Mouse (Mus musculus) thymus, postnatal 10 days (tissue): ENCODE results near the gene Ros1.

Experiments
- DNase-seq, 2 experiments: peaks; one replicate each; pipeline ENCODE4 v3.0.0; 2021; ENCODE audit warnings: low spot score in 2 of 2

The Ros1 gene

DNA sequence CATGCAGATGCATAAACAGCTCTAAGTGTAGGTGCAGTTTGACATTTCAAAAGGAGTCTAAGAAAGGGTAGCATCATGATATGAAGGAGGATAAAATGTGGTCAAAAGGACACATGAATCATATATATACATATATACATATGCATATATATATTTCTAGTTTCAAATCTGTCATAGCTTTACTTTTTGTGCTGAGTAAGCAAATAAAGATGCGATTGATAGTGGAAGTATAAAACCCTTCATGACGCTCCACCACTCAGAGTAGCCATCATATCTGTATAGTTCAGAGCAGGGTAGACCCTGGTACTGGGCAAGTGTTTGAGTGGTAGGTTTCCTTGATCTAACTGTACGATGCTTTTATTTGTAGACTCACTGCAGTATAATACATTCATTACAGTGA is 35.3 kb downstream of the Ros1 start:
- no peak for DNase-seq

DNA sequence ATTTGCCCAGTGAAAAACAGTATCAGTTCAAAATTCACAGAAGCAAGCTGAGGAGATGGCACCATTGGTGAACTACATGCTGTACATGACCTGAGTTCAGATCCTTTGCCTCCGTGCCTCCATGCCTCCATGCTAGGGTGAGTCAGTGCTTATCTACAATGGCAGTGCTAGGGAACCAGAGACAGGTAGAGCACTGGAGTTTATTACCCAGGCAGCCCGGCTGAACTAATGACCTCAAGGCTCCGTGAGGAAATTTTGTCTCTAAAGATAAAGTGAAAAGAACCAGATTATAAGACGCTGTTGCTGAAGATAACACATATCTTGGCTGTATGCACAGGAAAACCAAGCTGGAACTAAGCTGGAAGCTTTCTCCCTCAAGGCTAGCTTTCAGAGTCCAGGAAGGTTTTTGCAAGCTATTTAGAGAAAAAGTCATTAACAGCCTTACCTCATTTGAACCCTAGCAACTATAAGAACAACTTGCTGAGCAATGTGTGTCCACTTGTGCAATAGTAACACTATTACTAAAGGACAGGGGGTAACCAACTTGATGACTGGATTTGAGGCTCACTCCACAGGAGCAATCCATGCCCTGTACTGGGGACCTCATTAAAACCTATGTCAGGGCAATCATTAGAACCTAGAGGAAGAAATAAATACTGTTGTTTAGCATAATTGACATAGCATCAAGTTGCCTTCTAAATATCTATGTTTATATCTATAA is 61.5 kb downstream of the Ros1 start:
- no peak for DNase-seq

DNA sequence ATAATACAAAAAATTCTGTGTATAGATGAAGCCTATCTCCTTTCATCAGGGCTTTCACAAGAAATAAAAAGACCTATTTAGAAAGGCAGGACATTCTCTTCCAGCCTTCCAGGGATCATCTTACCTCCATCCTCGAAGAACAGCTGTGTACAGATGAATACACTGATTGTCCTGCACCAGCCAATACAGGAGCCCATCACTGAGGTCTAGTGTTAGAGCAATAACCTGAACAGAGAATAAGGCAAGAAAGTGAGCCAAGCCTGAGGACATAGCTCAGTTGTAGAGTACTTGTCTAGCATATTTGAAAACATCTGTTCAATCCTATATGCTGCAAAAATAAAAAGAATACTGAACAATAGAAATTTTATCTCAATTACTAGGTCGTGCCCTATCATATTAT is 64.3 kb downstream of the Ros1 start:
- DNase-seq, result no peak

DNA sequence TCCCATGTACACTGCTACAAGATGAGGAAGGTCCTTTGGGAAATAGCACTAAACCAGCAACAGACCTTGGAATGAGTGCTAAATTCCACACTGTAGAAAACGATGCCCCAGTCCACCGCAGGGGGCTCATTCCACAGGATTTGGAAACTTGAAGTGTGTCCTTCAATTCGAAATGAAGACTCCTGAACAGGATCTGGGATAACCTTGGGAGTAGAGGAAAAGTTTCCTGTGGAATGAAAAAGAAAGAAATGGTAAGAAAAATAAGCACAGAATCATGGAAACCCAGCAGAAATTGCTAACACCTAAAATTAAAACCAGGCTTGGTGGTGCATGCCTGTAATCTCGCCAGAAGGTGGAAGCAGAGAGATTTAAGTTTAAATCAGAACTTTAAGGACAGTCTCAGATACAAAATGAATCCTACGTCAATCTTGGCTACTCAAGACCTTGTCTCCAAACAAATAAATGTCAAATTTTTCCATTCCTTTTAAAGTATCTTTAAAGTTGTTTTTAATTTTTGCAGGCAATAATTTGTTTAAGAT is 66.1 kb downstream of the Ros1 start:
- DNase-seq, result no peak

DNA sequence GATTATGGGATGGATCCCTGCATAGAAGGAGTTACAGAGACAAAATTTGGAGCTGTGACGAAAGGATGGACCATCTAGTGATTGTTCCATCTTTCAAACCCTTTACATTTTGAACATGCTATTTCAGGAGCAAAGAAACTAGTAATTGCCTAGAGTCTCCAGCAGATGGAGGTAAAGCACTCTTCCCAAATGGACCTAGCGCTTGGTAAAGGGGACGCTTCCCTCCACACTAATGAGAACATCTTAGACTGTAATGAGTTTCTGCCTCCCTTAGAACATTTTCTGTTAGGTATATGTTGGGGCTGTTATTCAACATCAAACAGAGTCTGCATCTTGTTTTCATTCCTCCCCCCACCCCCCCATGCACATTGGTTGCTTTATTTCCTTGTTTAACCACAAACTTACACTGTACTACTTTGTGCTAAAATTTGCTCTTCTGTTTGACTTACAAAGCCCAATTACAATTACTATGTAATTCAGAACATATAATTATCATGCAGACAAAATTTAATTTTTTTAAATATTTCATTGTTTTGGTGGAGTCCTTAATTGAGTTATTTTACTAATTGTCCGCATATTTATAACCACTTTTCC is 88.8 kb downstream of the Ros1 start:
- no peak for DNase-seq

DNA sequence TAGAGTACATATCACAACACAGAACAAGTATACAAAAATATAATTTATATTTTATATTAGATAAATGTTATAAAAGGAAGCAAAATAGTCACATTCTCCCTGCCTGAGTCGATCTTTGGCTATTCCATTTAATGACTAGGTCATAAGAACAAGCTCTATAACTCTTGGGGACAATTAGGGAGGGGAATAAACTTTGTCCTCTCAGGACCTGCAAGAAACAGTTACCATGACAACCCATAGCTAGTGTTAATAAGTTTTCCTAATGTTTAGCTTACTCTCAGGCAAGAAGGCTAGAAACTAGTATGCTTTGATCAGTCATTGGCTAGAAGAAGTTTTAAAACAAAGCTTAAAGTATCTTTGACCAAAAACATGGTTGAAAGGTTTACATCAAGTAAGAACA is 93.8 kb downstream of the Ros1 start:
- no peak for DNase-seq

DNA sequence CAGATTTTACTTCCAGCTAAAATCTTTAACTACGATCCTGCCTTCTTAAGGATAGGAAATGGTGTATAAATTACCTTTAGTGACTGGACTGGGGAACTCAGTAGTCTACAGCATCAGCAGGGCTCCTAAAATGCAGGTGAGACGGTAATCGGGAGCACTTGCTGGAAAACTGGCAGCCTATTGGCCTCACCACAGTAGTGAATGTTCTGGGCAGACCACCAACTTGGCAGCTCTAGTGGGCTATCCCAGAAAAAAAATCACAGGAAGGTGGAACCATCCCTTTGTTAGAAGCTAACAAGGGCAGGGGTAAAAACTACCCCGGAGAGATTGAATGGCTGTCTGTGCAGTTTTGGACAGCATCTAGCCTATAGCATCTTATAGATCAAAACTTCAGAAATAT is 102.9 kb downstream of the Ros1 start:
- DNase-seq, result no peak

DNA sequence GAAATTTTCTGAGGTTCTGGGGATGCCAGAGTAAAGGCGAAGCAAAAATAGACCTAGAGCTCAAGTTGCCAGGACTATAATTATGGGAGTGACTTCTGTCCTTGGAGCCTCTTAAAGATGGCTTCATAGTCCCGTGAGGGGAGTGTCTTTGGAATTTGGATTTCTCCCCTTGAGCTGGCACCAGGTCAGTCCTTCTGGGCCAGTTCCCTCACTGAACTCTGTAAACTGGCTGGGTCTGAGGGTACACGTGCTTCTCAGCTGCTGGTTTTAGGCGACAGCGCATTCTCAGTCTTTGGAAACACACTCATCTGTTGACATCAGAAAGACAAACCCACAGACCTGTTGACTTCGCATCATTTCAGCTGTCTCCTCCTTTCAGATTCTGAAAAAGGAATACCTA is 108.4 kb downstream of the Ros1 start:
- no peak for DNase-seq

DNA sequence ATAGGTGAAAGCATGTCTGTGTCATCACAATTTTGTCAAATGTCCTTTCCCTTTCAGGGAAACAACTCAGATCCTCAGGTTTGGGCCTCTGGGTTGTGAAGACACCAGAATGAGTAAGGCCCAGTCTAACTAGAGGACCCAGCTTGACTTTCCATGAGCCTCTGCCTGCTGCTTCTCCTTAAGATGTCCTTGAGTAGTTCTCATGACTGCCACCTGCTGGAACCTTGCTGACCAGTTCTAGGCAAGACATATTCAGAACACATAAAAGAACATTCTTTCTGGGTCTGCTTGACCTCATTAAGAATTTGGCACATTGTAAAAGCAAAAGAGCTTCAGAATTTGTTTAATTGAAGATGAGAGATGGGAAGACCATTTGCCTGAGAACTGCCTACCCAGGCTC is 122.6 kb downstream of the Ros1 start:
- DNase-seq, result no peak

DNA sequence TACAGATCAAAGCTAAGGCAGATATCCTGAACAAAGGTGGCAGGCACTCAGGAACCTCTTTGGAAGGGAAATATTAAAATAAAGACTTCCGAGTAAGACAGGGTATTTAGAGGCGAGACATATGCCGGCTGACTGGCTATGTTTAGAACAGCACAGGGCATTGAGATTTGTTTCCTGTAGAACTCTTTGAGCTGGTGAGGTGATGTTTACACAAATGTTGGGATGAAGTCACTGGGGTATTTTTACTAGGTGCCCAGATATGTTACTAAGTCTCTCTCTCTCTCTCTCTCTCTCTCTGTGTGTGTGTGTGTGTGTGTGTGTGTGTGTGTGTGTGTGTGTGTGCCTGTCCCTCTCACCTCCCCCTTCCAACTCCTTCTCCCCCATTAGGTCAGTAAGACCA is 146.8 kb downstream of the Ros1 start:
- no peak for DNase-seq

DNA sequence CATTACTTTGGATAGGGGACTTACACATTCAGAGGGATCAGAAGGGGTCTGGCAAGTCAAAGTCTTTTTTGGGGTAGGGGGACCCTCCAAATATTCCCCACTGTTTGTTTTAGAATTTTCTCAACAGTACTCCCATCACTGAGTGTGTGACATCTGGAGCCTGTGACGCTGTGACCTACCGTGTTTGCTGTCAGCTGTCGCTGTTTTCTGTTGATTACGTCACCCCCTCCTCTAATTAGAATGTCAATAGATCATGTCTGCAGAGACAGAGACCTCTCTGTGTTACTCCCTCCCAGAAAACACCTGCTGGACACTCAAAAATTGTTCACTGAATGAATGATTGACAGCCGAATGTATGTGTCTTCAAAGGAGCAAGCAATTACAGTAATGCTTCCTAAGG is 152.0 kb downstream of the Ros1 start:
- no peak for DNase-seq

DNA sequence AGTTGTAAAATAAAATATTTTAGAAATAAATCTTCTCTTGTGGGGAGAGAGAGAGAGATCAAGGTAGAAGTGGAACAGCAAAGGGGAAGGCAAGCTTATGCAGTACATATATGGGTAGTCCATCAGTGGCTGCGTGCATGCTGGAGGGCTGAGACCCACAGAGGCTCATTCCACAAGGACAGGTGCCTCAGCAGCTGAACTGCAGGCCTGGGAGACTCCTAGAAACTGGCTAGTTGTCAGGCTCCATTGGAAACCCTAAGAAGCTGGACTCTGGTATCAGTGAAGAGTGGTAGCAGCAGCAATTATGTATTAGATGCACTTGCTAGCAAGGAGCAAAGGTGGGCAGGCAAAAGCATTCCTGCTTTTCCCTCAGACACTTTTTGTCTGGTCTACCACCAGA is 155.7 kb downstream of the Ros1 start:
- no peak for DNase-seq

DNA sequence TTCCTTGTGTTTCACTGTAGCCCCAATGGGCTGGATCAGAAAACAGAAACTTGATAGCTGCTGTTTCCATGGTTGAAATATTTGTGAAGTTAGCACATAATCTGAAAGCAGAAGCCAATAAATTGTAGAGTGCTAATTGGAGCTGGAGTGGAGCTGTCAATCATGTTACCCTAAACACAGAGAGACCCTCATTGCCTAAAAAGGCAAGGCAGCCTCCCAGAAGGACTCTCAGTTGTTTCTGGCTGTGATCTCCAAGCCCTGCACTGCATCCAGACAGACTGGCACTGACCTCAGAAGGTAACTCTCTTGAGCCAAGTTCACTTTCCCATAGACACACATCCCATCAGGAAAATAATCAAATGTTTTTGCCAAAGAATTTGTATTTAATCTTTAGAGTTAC is 161.3 kb downstream of the Ros1 start:
- no peak for DNase-seq

DNA sequence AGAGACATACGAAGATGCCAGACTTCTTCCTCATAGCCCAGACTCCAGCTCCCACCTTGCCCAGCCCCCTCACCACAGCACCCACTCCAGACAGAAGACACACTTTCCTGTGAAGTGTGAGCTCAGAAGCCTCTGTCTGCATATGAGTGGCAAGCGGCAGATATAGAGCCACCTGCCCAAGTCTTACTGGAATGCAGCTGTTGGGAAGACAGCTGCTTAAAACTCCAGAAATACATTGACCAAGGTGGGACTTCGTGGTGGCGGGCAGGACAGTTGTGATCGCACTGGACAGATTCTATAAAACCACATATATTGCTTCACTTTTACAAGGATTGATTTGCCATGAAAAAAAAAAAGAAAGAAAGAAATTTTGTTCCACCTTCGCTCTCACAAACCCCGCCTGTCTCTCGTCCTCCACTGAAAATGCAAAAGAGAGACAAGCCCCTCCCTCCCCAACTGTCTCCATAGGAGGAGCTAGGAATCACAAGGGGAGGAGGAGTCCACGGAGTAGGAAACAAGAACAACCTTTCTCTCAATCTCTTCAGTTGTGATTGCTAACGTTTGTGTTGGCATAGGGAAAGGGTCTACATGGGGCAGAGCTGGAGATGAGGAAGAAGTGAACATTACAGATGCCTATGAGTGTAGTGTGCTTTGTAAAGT is 165.5 kb downstream of the Ros1 start:
- DNase-seq, result no peak

DNA sequence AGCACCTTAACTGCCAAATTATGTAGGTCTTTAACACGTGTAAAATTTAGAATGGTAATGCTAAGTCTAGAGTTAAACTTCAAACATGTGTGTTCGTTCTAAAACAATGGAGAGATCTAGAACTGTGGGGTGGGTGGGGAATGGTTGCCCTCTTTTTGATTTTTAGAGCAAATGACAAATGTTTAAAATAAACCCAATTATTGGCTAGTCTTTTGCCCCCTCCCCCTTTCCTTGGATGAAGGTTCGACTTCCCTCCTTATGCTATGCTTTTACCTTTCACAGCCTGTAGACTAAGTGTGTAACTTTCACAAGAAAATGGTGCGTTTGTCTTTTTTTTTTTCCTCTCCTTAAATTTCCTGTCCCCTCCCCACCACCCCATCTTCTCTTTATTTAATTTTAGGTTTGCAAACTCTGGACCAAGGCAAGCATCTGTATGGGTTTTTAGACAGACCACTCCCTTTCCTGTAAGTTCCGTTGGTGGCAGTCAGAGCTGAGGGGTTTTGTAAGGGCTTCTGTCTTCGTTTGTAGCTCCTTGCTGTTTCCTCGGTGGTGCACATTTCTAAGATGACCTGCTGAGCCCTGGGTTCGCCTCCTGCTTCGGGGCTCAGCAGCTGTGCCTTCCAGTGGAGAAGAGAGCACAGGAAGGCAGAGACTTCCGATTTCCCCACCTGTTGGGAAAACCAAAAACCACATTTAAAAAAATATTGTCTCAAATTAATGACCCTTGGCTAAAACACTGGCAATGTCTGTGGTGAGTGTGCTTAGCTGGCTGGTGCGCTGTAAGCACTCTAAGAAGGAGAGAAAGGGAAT is 166.3 kb downstream of the Ros1 start:
- DNase-seq, result no peak

DNA sequence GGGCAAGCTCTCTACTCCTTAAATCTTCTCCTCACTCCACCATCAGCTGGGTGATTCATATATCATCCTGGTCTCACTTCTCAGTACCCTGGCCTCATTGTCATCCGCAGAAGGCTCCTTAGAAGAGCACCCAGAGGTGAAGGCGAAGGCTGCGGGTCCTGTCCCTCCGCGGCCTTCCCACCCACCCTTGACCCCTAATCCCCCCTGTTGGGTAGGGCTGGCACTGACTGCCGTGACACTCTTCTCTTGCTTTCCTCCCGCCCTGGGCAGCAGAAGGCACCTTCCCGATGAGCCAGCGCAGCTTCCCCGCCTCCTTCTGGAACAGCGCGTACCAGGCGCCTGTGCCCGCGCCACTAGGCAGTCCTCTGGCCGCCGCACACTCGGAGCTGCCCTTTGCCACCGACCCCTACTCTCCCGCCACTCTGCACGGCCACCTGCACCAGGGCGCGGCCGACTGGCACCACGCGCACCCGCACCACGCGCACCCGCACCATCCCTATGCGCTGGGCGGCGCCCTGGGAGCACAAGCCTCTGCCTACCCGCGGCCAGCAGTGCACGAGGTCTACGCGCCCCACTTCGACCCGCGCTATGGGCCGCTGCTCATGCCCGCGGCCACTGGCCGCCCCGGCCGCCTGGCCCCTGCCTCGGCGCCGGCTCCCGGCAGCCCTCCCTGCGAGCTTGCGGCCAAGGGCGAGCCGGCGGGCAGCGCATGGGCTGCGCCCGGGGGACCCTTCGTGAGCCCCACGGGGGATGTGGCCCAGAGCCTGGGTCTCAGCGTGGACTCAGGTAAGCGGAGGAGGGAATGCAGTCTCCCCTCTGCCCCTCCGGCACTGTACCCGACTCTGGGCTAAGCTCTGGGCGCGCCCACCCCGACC is 167.6 kb downstream of the Ros1 start:
- DNase-seq, result no peak

DNA sequence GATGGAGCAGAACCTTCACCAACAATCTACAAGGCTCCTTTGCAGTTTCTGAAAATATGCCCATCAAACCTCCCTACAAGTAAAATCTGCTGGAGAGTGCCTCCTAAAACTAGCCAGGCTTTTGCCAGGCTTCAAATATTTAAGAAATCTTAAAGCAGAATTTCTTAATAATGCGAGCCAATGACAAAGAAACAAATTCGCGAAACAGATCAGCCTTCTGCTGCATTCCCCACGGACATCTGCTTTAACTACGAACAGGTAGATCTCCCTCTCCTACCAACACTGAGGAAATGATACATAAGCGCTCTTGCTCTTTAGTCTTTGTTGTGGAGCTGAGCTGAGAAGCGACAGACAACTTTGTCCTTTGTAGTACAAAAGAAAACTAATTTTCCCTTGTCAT is 169.2 kb downstream of the Ros1 start:
- no peak for DNase-seq

DNA sequence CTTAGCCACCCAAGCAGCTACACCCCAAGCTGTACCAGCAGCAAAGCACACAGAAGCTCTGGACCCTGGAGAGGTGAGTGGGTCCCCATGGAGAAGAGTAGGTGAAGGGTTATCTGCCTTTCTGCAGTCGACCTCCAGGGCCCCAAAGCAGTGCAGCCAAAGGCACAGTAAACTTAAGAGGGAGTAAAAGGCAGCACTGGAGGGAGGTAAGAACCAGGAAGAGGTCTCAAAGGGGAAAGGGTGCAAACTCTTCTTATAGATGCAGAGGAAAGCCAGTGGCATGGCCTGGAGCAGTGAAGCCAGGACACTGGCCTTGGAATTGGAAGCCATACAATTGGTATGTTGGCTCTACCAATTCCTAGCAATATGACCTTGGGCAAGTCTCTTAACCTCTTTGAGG is 169.8 kb downstream of the Ros1 start:
- DNase-seq, result no peak

DNA sequence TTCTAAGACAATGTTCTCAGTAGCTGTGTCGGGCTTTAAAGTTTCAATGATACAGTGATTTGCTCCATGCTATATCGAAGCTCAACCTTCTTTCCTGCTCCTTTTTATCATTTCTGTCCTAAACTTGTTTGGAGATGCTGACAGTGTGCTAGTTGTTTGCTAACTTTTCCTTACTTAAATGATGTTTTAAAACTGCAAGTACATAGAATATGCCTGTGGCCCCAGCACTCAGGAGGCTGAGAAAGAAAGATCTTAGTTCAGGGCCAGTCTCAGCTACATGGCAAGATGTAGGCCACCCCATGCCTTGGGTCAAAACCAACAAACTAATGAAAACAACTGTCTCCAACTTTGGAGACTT is 171.0 kb downstream of the Ros1 start:
- no peak for DNase-seq

DNA sequence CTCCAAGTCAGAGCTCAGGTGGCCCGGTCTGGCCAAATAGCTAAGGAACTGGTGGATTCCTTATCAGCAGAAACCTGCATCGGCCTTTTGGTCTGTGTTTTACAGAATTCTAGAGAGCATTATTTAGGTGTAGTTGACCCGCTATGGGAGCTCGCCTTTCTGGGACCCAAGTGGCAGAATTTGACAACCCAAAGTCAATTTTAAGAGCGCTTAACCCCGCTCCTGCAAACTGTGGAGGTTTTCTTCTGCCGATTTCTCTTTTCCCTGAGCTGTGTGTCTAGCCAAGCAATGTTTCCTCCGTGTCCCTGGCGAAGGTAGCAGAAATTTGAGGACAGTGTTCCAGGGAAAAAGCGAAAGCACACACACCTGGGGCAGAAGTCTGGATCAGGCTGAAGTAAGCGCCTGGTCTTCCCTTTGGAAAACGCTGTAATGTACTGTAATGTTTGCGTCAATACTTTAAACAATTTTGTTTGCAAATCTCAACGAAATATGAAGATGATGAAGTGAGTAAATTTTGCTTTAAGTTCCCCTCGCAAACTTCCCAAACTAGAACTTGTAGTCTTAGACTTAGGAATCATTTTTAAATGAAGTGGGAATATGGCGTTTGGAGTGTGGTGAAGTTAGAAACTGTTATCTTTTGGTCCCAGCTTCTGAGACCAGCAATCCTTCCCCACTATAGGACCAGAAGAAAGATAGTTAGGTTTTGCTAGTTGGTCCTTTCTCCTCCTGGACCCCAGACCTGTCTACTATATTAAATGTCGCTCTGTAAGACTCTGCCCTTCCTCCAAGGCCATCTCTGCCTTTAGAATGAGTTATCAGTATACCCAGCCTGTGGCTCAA is 171.6 kb downstream of the Ros1 start:
- DNase-seq, result no peak
